Mouse (Mus musculus) cerebellum, adult 11-12 months (tissue): Measurements from ENCODE around the gene Rassf4.

Experiments used
- DNase-seq: peaks from one replicate; pipeline ENCODE4 v3.0.0; 2022

The Rassf4 gene

GRCm38 (mm10) chr6:116673471-116674282, at the start of gene Rassf4:
TSS of gene Rassf4 (minus strand) at chr6:116673952.
- DNase-seq = peak; percentile 42

- DNase-seq = no peak
Observed at GRCm38 (mm10) chr6:116718920-116719319, 45.2 kb upstream of the Rassf4 start.

- DNase-seq = no peak
Observed at GRCm38 (mm10) chr6:116718361-116718760, 44.6 kb upstream of the Rassf4 start.

GRCm38 (mm10) chr6:116717851-116718250, 44.1 kb upstream of the Rassf4 start:
- no peak for DNase-seq

- DNase-seq = no peak
Observed at GRCm38 (mm10) chr6:116716666-116717065, 42.9 kb upstream of the Rassf4 start, which contains the start of gene Tmem72. TSS of gene Tmem72 (minus strand) at chr6:116716913.

GRCm38 (mm10) chr6:116715166-116715565, 41.4 kb upstream of the Rassf4 start:
- DNase-seq = no peak

GRCm38 (mm10) chr6:116714576-116714975, 40.8 kb upstream of the Rassf4 start:
- no peak for DNase-seq

GRCm38 (mm10) chr6:116713966-116714365, 40.2 kb upstream of the Rassf4 start:
- no peak for DNase-seq

GRCm38 (mm10) chr6:116712503-116712902, 38.8 kb upstream of the Rassf4 start:
- DNase-seq = no peak

- DNase-seq = no peak
Observed at GRCm38 (mm10) chr6:116712062-116712461, 38.3 kb upstream of the Rassf4 start.

- DNase-seq = no peak
Observed at GRCm38 (mm10) chr6:116704320-116704719, 30.6 kb upstream of the Rassf4 start.

- DNase-seq = no peak
Observed at GRCm38 (mm10) chr6:116700821-116701220, 27.1 kb upstream of the Rassf4 start.

GRCm38 (mm10) chr6:116697896-116698425, 24.2 kb upstream of the Rassf4 start:
- no peak for DNase-seq

- no peak for DNase-seq
Observed at GRCm38 (mm10) chr6:116697413-116697812, 23.7 kb upstream of the Rassf4 start.

- DNase-seq = no peak
Observed at GRCm38 (mm10) chr6:116694346-116694745, 20.6 kb upstream of the Rassf4 start.

GRCm38 (mm10) chr6:116693639-116694038, 19.9 kb upstream of the Rassf4 start:
- no peak for DNase-seq

- no peak for DNase-seq
Observed at GRCm38 (mm10) chr6:116682317-116682716, 8.6 kb upstream of the Rassf4 start.

GRCm38 (mm10) chr6:116679563-116680288, 6.0 kb upstream of the Rassf4 start:
- DNase-seq = no peak

- DNase-seq = no peak
Observed at GRCm38 (mm10) chr6:116677321-116677720, 3.6 kb upstream of the Rassf4 start.

GRCm38 (mm10) chr6:116676355-116676913, 2.7 kb upstream of the Rassf4 start:
- no peak for DNase-seq

GRCm38 (mm10) chr6:116674283-116674886, 633 bp upstream of the Rassf4 start:
- DNase-seq = no peak

GRCm38 (mm10) chr6:116672349-116672748, 1.4 kb downstream of the Rassf4 start:
- DNase-seq = no peak

- DNase-seq = no peak
Observed at GRCm38 (mm10) chr6:116671768-116672167, 2.0 kb downstream of the Rassf4 start.
